Mouse (Mus musculus) liver, postnatal 0 days (tissue): ENCODE measurements around the gene Gdpd5.

Source experiments
- CTCF ChIP-seq: sonication (generic); IDR thresholded peaks from 2 replicates; pipeline ENCODE4 v1.5.1; 2016; ENCODE audit warnings: antibody characterized with exemption, low read depth
- EP300 ChIP-seq: IDR thresholded peaks from 2 replicates; pipeline ENCODE4 v1.6.1; 2016; ENCODE audit warnings: antibody characterized with exemption, low read depth, mild to moderate bottlenecking

DNA sequence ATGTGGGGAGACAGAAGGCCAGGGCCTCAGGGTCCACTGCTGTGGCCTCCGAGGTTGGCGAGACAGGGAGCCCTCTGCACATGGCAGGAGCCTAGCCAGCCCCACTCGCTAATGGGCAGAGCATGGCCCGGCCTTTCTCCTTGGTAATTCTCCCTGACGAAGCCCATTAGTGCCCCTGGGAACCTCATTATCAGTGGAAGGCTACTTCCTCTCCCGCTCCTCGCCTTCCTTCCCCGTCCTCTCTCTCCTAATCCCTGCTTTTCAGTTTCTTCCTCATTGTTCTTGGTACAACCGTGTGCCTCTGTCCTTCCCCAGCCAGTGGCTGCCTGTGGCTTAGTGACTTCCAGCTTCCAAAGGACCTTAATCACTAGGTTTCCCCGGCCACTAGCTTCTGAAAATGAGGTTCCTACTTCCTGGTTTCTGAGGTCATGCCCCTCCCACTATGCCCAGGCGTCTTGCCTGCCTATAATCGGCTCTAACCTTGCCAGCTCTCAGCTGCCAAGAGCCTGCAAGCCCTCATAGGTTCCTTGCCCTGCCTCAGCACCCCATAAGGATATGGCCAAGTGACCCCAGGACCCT is 53.5 kb downstream of the Gdpd5 start:
- TF ChIP-seq CTCF (no peak), EP300 (no peak)
